Mouse (Mus musculus) layer of hippocampus, adult 11-12 months (tissue): ENCODE measurements at regions not wholly inside any gene's neighbourhood (a gene's known extent, or its start where the extent isn't known, plus 50 kb on each side); places are given as distances from the start of the nearest gene placed in this dataset.
"Not testable (repeated sequence)": the region's sequence is repeated elsewhere in the genome, so short reads cannot be mapped to it uniquely, and the experiment has no call there.

ENCODE experiments used
- DNase-seq: peaks from one replicate; pipeline ENCODE4 v3.0.0; 2022; ENCODE audit warnings: low spot score

DNA sequence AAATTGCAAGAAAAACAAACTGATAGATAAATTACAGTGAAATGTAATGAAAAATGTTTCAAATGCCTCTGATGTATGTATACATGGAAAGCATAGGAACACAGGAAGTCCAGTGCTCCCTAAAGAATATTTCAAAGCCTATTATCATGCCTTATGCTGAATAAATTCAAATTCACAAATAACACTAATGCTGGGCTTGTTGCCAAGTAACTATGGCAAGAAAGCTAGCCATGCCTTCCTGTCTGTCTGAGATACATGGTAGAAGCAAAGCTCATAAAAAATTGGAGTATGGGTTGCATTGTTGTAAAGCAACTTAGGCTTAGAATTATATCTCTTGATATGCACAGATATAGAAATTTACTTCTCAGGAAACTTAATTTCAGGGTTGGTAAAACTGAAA, 315.8 kb upstream of the Klf6 start:
- DNase-seq: no peak

DNA sequence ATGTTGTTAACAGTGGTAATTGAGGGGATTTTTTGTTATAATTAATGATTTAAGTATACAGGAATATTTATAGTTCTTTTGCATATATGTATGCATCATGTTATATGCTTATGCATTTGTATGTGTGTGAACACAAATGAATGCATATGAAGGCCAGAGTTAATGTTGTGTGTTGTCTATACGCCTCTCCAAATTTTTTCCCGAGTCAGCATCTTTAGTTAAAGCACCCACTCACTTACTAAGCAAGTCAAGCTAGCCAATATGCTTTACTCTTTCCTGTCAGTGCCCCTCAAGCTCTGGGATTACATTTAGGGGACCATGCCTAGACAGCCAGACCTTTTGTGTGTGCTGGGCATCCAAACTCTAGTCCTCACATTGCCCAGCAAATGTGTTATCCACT, 315.3 kb upstream of the Klf6 start:
- DNase-seq: no peak

DNA sequence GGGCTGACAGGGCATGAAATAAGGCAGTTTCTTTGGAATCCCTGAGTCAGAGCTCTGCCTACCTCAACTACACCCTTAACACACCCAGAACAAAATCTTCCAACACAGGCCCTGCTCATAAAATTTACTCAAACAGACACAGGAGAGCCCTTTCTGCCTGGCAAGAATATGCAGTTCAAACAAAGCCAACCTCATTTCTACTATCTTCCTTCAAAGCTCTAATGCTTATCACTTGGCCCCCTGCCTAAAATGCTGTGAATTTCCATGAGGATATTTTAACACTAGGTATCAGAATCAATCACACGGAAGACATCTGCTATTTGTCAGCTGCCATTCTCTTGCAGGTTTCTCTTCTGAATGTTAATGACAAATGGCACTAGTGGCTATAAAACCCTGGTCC, 314.3 kb upstream of the Klf6 start:
- DNase-seq: no peak

DNA sequence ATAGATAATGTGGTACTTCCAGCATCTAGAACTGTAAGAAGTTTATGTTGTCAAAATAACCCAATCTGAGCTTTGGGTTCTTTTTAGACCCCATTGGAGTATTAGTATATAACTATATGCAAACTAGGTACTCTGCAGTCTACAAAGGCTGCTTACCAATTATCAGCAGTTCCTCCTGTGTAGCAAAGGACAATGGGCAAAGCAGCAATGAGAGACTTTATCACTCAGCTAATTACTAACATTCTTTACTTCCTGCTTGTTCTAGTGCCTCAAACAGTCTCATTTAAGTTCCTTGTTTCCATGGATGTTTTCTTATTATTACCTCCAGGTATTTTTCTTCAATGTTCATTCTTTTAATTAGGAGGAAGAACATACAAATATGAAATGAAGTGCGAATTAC, 312.5 kb upstream of the Klf6 start:
- no peak for DNase-seq

DNA sequence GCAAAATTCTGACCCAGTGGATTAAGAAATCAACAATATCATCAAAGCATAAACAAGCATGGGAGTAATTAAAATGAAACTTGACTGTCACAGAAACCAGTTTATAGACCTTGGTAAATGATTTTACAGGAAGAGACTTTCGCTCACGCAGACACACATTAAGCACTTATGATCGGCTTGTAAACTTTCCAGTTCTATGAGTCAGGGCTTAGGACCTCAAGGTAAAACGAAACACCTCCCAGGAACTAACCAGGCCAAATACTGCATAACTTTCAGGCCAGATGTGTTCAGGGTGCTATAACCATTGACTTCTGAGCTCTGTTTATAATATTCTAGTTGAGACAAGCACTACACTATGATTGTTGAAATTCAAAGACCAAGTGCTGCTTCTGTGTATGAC, 312.1 kb upstream of the Klf6 start:
- no peak for DNase-seq

DNA sequence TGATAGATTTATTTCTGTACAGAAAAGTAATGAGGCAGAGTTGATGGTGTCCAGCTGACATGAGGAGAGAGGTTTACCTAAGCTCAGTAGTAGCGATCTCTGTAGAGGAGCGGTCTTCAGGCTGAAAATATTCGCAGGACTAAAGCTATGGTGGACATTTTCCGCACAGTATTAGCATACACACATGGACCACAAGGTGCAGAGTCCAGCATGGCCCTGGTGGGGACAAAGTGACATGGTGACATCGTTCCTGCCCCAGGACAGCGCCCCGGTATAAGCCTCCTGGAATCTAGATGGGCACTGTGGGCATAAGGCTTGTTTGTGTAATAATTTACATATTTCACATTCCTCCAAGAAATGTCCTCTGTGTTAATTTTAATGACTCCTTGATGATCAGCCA, 311.5 kb upstream of the Klf6 start:
- DNase-seq: no peak

DNA sequence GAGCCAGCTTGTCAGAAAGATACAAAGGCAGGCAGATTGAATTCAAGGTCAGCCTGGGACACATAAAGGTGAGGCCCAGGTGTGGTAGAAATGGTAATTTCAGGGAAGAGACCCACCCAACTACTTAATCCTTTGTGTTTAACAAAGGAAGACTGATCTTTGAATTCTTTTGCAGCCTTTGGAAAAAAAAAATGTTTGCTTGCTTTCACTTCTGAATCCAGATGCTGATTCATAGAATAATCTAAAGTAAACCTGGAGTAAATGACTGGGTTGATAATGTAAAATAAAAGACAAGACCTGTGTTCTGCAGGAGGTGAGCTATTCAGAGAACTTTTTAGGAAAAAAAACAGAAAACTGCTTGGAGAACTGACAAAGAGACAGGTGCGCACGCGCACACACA, 310.9 kb upstream of the Klf6 start:
- DNase-seq: no peak

DNA sequence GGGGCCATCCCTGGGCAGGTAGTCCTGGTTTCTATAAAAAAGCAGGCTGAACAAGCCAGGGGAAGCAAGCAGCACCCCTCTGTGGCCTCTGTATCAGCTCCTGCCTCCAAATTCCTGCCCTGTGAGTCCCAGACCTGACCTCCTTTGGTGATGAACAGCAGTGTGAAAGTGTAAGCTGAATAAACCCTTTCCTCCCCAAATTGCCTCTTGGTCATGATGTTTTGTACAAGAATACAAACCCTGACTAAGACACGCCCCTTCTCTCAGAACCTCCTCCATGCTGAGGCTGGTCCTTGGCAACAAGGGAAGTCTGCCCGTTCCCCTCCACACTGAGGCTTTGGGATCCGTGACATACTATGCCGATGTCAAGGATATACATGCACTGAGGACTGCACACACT, 310.2 kb upstream of the Klf6 start:
- no peak for DNase-seq

DNA sequence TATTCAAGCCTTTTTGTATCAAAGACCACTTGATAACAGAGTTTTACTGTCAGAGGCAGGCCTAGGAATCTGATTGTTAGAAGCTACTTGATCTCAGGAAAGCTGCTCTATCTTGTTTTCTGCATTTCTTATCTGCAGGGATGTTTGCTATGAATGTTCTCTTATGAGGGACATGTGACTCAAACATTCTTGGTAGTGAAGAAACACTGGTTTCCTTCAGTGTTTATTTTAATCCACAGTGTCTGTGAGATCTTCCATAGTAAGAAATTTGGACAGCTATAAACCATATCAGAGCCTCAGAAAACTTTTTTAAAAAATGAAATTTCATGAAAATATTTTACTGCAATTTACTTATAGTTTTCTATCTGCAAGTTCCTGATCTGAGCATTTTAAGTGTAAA, 307.8 kb upstream of the Klf6 start:
- no peak for DNase-seq

DNA sequence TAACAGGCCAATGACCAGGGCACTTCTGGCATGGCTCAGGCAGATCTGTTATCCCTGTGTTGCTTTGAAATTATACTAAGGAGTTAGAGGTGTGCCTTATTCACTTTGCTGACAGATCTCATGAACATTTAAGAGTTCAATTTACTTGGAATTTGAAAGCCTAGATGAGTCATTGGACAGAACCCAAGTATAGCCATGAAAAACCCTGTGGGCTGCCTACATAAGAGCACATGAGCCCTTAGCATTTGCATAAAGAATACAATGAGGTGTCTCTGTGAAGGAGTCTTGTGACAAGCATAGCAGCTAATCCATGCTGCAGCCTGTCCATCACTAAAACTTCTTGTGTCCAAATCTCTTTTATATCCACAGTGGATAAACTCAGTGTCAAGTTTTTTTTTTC, 303.2 kb upstream of the Klf6 start:
- DNase-seq: no peak

DNA sequence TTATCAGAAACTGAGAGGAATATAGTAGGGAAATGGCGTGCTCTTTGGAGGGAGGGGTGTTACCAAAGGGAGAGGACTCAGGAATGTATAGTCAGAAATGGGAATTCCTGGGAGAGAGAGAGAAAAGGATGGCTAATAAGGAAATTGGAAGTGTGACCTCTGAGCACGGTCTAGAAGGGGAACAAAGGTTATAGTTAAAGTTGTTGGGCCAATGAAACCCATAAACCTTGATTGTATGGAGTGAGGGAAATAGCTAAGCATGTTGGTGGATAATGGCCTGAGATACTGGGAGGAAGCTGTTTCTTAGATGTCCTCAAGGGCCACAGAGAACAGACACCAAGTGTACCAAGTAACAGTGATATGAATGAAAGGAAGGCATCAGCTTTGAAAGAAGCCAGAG, 294.8 kb upstream of the Klf6 start:
- no peak for DNase-seq

DNA sequence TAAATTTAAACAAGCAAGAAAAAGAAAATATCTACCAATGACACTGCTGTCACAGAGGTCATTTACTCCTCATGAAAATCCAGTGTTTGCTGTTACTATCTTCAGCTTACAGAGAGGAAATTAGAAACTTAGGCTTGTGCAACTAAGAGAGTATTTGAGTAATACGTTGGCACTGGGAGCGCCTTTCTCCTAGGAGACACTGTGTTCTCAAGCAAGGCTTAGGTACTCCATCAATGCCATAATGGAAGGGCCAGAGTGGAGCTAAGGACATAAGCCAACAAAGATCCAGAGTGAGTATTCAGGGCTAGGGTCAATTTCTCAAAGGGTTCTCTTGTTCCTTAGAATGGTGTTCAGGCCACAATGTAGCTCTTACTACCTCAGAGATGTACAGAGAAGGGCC, 294.4 kb upstream of the Klf6 start:
- no peak for DNase-seq

DNA sequence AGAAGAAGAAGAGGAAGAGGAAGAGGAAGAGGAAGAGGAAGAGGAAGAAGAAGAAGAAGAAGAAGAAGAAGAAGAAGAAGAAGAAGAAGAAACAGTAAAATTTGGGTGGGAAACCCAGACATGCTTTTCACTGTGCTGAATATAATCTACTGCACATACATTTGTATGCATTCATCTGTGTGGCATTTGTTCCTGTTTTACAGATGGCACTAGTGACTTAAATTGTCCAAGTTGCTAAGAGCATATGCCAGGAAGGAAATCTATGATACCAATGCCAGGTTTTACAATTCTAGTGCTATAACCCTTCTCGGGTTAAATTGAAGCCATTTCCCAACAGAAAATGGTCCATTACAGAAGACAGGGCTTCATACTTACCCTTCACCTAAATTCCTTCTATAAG, 291.7 kb upstream of the Klf6 start:
- no peak for DNase-seq

DNA sequence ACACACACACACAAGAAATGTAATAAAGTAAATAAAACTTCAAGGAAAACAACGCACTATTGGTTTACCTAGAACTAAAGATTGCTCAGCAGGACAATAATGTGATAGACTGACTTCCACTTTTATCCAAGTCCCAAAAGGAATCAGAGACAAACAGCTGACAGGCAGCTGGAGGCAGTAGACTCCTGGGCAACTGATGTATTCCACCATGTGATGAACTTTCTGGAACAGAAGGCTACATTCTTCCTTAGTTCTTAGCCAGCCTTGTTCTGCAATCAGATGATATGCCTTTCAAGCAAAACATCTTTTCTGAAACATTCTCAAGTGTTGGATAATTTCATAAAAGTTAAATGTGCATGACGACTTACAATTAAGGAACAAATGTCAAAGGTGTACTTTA, 290.9 kb upstream of the Klf6 start:
- DNase-seq: no peak

DNA sequence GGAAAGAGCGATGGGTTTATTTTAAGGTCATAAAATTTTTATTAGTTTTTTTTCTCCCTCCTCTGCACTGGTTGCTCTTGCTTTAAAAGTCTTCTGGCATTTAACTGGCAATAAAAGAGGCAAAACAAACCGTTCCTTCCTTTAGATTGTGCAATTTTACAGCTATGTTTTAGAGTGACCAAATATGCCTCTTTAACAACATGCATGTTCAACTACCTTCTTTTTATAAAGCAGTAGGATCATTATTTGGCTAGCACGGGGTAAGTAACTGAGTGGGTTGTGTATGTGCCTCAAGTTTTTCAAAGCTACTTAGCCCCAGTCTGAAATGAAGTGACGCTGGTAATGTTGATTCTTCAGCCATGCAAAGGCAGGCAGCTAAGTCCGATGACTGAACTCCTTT, 284.7 kb upstream of the Klf6 start:
- DNase-seq: no peak

DNA sequence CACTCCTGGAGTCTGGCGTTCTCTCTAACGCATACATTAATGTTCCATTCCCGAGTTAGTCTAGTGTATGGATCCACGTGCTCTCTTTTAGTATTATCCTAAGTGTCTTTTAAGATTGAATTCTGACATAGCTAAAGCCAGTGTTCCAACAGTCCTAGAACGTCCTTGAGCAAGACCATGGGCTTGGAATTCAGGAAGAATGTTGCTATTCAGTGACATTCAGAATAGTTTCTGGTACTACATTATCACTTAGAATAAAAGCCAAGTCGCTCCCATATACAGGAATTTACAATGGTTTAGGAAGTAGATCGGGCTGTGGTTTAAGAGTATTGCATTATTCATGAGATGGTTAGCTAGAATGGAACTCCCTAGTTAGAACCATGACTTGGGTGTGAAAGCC, 277.6 kb upstream of the Klf6 start:
- DNase-seq: not testable (repeated sequence)

DNA sequence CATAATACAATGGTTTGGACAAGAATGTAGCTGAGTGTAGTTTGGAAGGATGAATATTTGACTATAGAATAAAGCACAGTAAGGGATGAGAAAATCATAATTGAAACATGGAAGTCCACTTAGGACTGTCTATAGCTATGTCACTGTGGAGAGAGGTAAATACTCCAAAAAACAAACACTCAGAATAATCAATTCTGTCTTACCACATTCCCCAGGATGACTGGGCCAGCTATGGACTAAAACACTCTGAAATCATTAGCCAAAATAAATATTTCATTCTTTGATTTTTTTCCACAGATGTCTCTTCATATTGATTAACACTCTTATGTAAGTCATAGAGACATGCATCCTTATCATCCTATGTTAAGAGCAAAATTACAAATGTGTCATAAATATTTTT, 274.1 kb upstream of the Klf6 start:
- DNase-seq: no peak

DNA sequence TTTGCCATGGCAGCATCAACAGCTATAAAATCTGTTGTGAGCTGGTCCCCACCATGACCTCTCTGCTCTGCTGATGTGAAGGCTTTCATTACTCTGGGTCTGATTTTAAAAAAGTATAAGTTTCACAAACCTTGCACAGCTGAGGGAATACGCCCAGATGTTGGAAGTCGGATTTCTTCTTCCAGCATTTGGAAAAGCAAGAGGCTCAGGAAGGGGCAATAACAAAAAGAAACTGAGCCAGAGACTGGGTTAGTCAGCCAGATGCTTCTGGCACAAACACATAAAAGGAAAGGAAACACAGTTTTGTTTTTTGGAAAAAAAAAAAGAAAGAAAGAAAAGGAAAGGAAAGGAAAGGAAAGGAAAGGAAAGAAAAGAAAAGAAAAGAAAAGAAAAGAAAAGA, 270.0 kb upstream of the Klf6 start:
- DNase-seq: no peak

DNA sequence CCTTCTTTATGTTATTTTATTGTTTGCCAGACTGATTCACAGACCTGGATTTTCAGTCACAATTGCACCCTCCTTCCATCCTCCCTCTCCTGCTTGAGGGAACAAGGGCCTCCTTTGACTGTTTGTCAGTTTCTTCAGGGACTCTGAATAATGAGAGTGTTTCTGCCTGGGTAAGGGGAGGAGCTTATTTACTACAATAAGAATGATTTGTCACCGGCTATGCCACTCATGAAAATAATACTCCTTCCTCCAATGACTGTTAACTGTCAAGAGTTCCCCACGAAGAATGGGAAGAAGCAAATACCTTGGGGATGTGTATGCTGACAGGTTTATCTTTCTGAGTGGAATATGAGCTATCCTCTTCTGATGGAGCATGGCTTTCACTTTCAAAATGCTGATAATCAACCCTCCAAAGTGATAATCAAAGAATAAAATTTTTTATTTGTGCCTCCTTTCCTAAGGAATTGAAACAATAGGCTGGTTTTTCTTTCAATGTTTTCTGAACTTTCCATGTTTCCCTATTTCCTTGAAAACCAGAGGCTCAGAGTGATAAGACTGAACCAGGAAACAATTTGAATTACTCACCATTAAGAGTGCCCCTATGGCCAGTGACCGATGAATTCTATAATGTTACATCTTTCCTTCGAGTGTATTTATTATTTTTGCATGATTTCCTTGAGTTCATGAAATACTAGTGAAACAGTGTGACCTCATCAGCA, 269.3 kb upstream of the Klf6 start:
- no peak for DNase-seq

DNA sequence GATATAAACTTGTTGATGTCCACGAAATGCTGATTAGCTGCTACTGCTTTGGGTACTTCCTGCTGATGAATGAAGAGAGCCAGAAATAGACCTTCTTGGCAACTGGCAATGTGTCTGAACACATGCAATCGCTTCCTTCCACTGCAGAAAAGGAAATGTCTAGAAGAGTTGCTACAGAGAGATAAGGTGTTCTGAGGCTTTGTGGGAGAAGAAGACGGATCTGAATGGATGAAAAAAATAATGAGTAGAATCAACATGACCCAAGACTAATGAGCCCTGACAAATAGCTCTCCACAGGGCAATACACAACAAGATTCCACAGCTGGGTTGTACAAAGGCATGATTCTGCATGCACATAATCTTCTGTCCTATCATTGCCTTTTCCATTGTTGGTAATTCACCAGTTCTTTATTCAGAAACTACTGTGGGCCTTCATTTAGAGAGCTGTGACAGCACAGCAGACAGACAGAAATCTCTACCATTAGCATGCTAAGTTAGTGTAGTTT, 268.7 kb upstream of the Klf6 start:
- DNase-seq: peak; percentile 17

DNA sequence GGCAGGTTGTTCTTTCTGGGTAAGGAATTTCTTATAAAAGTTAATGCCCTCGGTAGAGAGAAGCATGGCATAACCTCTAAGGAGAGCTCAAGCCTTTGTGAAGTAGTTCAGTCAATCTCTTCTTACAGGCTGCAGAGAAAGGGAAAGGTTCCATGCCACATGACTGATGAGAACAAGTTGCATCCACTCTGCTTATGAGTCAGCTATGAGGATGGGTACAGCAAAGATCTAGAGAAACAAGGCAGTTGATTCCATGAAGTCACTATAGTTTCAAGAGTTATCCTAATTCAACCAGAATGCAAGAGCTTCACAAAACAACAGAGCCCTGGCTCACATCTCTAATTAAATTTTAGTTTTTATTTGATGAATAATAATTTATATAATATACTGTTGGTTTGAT, 259.6 kb upstream of the Klf6 start:
- no peak for DNase-seq

DNA sequence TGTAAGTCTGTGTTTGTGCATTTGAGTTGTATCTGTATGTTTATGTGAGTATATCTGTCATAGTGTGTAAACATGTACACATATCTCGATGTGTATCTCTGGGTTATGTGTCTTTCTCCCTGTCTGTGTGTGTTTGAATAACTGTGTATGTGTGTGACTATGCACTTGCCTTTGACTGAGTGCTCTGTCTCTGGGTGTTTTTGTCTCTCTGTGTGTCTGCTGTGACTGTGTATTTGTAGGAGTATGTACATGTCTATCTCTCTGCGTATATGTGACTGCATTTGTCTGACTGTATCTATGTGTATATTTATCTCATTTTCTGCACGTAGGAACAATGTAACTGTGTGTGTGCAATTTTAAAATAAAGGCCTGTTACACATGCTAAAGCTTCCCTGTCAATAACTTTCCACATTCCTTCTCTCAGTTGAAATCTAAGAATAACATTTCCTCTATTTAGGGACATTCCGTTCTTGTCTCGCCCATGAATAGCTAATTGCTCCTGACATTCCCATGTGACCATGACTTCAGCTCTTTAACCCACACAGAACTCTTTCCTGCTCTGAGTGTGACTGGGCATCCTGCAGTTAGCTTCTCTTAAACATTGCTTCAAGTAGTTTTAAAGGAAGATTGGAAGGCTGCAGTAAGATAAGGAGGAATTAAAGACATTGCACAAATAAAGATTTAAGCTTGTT, 257.2 kb upstream of the Klf6 start:
- peak; percentile 21 for DNase-seq

DNA sequence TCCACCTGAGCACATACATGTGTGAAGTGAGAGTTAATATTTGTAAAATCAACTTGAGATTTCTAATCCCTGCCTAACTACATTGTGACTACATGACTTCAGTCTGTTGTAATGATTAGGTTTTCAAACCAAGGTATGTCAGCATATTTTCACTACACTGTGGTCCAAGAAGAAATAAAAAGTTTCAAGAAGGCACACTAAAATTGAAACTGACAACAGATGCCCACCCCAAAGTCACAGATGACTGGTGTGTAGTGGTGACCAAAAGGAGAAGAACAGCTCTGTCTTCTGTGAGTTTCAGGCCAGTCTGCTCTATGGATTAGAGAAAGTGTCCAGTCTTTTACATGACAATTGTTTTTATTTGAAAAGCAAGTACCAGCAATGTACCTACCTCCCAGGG, 255.9 kb upstream of the Klf6 start:
- DNase-seq: no peak

DNA sequence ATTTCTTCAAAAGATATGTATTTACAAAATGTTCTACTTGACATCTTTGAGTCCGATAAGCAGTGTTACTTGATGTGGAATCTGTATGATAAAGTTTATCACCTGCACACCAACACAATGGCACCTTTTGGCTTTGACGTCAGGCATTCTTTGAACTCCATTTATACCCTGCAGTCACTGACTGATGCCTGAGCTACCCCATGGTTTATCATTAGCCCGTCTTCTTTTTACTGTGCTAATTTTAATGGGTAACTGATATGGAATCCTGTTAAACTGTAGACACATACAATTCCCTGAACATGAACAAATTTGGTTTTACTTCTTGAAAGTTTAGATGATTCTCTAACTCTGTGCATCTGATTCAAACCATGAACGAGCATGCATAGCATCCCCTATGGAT, 253.8 kb upstream of the Klf6 start:
- DNase-seq: no peak
